Mouse (Mus musculus): ENCODE results near the gene Trp53bp2. TPM values are rescaled to one million over a fixed set of nuclear protein-coding genes. Genes with fewer than 3 reads are reported as not detected.

Trp53bp2 gene
- polyA plus RNA-seq, 1 experiment: 8.9 TPM

GRCm38 (mm10) chr1:182381327-182381726 lies 27.6 kb upstream of the Trp53bp2 start:
- H3K27ac ChIP-seq (ENCODE audit: insufficient read depth, low read length): no peak overlapping the region
- H3K4me1 ChIP-seq (ENCODE audit: control insufficient read depth, insufficient read depth, insufficient read length): no peaks in the 10 kb centered on the region
- TF ChIP-seq POLR2A (IDR thresholded peaks at IDR 0.05; ENCODE audit: low read depth, low read length) (no peak), CTCF (IDR thresholded peaks at IDR 0.05; ENCODE audit: extremely low read depth, insufficient read depth, insufficient read length, insufficient replicate concordance) (no peak)
- H3K36me3 ChIP-seq (ENCODE audit: control insufficient read depth, insufficient read depth, low read length): no peaks in the 10 kb centered on the region
- H3K4me3 ChIP-seq (ENCODE audit: extremely low read depth, insufficient read depth, insufficient read length): no peak overlapping the region
- WGBS: 85% methylated on average over 3 of the region's 3 CpGs
- H3K27me3 ChIP-seq (ENCODE audit: control insufficient read depth, insufficient read depth, low read length): no peaks in the 10 kb centered on the region
- DNase-seq (ENCODE audit: low read depth in 1 of 2, low spot score in 2 of 2): no peak

- H3K4me3 ChIP-seq (ENCODE audit: extremely low read depth, insufficient read depth, insufficient read length): no peak overlapping the region
- H3K27me3 ChIP-seq (ENCODE audit: control insufficient read depth, insufficient read depth, low read length): no peaks in the 10 kb centered on the region
- TF ChIP-seq CTCF (IDR thresholded peaks at IDR 0.05; ENCODE audit: extremely low read depth, insufficient read depth, insufficient read length, insufficient replicate concordance): no peak
- no peak for TF ChIP-seq POLR2A (IDR thresholded peaks at IDR 0.05; ENCODE audit: low read depth, low read length)
- H3K4me1 ChIP-seq (ENCODE audit: control insufficient read depth, insufficient read depth, insufficient read length): no peaks in the 10 kb centered on the region
- H3K36me3 ChIP-seq (ENCODE audit: control insufficient read depth, insufficient read depth, low read length): no peaks in the 10 kb centered on the region
- no peak for DNase-seq (ENCODE audit: low read depth in 1 of 2, low spot score in 2 of 2)
- no peak overlapping the region for H3K27ac ChIP-seq (ENCODE audit: insufficient read depth, low read length)
- WGBS: 80% methylated on average over 9 of the region's 9 CpGs
Measured at GRCm38 (mm10) chr1:182383096-182383495, 25.9 kb upstream of the Trp53bp2 start.

- Histone ChIP-seq H3K4me3 (ENCODE audit: extremely low read depth, insufficient read depth, insufficient read length) (no peak overlapping the region), H3K36me3 (ENCODE audit: control insufficient read depth, insufficient read depth, low read length) (no peaks in the 10 kb centered on the region), H3K27ac (ENCODE audit: insufficient read depth, low read length) (no peak overlapping the region), H3K27me3 (ENCODE audit: control insufficient read depth, insufficient read depth, low read length) (no peaks in the 10 kb centered on the region), H3K4me1 (ENCODE audit: control insufficient read depth, insufficient read depth, insufficient read length) (no peaks in the 10 kb centered on the region)
- WGBS: 88% methylated on average over 8 of the region's 8 CpGs
- no peak for DNase-seq (ENCODE audit: low read depth in 1 of 2, low spot score in 2 of 2)
- no peak for TF ChIP-seq POLR2A (IDR thresholded peaks at IDR 0.05; ENCODE audit: low read depth, low read length)
Measured at GRCm38 (mm10) chr1:182386449-182386848, 22.5 kb upstream of the Trp53bp2 start.

GRCm38 (mm10) chr1:182388729-182389128 lies 20.2 kb upstream of the Trp53bp2 start:
- no peaks in the 10 kb centered on the region for H3K36me3 ChIP-seq (ENCODE audit: control insufficient read depth, insufficient read depth, low read length)
- WGBS: 74% methylated on average over 4 of the region's 4 CpGs
- no peak overlapping the region for H3K4me3 ChIP-seq (ENCODE audit: extremely low read depth, insufficient read depth, insufficient read length)
- no peak for TF ChIP-seq POLR2A (IDR thresholded peaks at IDR 0.05; ENCODE audit: low read depth, low read length)
- no peak overlapping the region for H3K27ac ChIP-seq (ENCODE audit: insufficient read depth, low read length)
- no peak for DNase-seq (ENCODE audit: low read depth in 1 of 2, low spot score in 2 of 2)
- H3K4me1 ChIP-seq (ENCODE audit: control insufficient read depth, insufficient read depth, insufficient read length): no peaks in the 10 kb centered on the region
- H3K27me3 ChIP-seq (ENCODE audit: control insufficient read depth, insufficient read depth, low read length): no peaks in the 10 kb centered on the region

GRCm38 (mm10) chr1:182398171-182398570 lies 10.8 kb upstream of the Trp53bp2 start:
- Histone ChIP-seq H3K4me3 (ENCODE audit: extremely low read depth, insufficient read depth, insufficient read length) (no peak overlapping the region), H3K4me1 (ENCODE audit: control insufficient read depth, insufficient read depth, insufficient read length) (no peaks in the 10 kb centered on the region), H3K27ac (ENCODE audit: insufficient read depth, low read length) (no peak overlapping the region), H3K27me3 (ENCODE audit: control insufficient read depth, insufficient read depth, low read length) (no peaks in the 10 kb centered on the region), H3K36me3 (ENCODE audit: control insufficient read depth, insufficient read depth, low read length) (no peaks in the 10 kb centered on the region)
- no peak for TF ChIP-seq CTCF (IDR thresholded peaks at IDR 0.05; ENCODE audit: extremely low read depth, insufficient read depth, insufficient read length, insufficient replicate concordance)
- TF ChIP-seq POLR2A (IDR thresholded peaks at IDR 0.05; ENCODE audit: low read depth, low read length): no peak
- DNase-seq (ENCODE audit: low read depth in 1 of 2, low spot score in 2 of 2): no peak
- WGBS: 90% methylated on average over 8 of the region's 8 CpGs

- Histone ChIP-seq H3K4me1 (ENCODE audit: control insufficient read depth, insufficient read depth, insufficient read length) (no peaks in the 10 kb centered on the region), H3K27me3 (ENCODE audit: control insufficient read depth, insufficient read depth, low read length) (no peaks in the 10 kb centered on the region), H3K4me3 (ENCODE audit: extremely low read depth, insufficient read depth, insufficient read length) (no peak overlapping the region), H3K27ac (ENCODE audit: insufficient read depth, low read length) (no peak overlapping the region), H3K36me3 (ENCODE audit: control insufficient read depth, insufficient read depth, low read length) (no peaks in the 10 kb centered on the region)
- TF ChIP-seq POLR2A (IDR thresholded peaks at IDR 0.05; ENCODE audit: low read depth, low read length) (no peak), CTCF (IDR thresholded peaks at IDR 0.05; ENCODE audit: extremely low read depth, insufficient read depth, insufficient read length, insufficient replicate concordance) (no peak)
- 78% methylated on average over 3 of the region's 3 CpGs for WGBS
- DNase-seq (ENCODE audit: low read depth in 1 of 2, low spot score in 2 of 2): no peak
Measured at GRCm38 (mm10) chr1:182398780-182399179, 10.2 kb upstream of the Trp53bp2 start.

GRCm38 (mm10) chr1:182399205-182399604 lies 9.8 kb upstream of the Trp53bp2 start:
- DNase-seq (ENCODE audit: low read depth in 1 of 2, low spot score in 2 of 2): no peak
- no peak overlapping the region for H3K27ac ChIP-seq (ENCODE audit: insufficient read depth, low read length)
- H3K36me3 ChIP-seq (ENCODE audit: control insufficient read depth, insufficient read depth, low read length): no peaks in the 10 kb centered on the region
- no peak for TF ChIP-seq CTCF (IDR thresholded peaks at IDR 0.05; ENCODE audit: extremely low read depth, insufficient read depth, insufficient read length, insufficient replicate concordance)
- no peak for TF ChIP-seq POLR2A (IDR thresholded peaks at IDR 0.05; ENCODE audit: low read depth, low read length)
- H3K4me1 ChIP-seq (ENCODE audit: control insufficient read depth, insufficient read depth, insufficient read length): no peaks in the 10 kb centered on the region
- H3K27me3 ChIP-seq (ENCODE audit: control insufficient read depth, insufficient read depth, low read length): no peaks in the 10 kb centered on the region
- H3K4me3 ChIP-seq (ENCODE audit: extremely low read depth, insufficient read depth, insufficient read length): no peak overlapping the region
- WGBS: 90% methylated on average over 2 of the region's 2 CpGs

Measured in spleen, adult 2 months (tissue).